Mouse (Mus musculus) heart, adult 2 months (tissue): ENCODE measurements at regions not wholly inside any gene's neighbourhood (a gene's known extent, or its start where the extent isn't known, plus 50 kb on each side); places are given as distances from the start of the nearest gene placed in this dataset.

Experiments
- DNase-seq, 2 experiments: peaks; one replicate each; pipeline ENCODE4 v3.0.0; 2021
- H3K27ac ChIP-seq: fragments of 200-600 bp; 2 replicates; pipeline ENCODE4 v1.8.1; 2022
- H3K27me3 ChIP-seq: fragments of 200-500 bp; 2 replicates; pipeline ENCODE4 v1.6.1; 2012; ENCODE audit warnings: mild to moderate bottlenecking, low read length, inconsistent platforms, mixed read lengths; ENCODE audit not compliant: control insufficient read depth, insufficient read depth
- H3K36me3 ChIP-seq: fragments of 200-500 bp; 2 replicates; pipeline ENCODE4 v1.6.1; 2012; ENCODE audit warnings: low read length, inconsistent platforms; ENCODE audit not compliant: control insufficient read depth, insufficient read depth
- H3K4me1 ChIP-seq: fragments of 200-500 bp; 2 replicates; pipeline ENCODE4 v1.6.1; 2011; ENCODE audit warnings: low read length; ENCODE audit not compliant: control insufficient read depth, insufficient read depth
- H3K4me3 ChIP-seq: fragments of 200-600 bp; 2 replicates; pipeline ENCODE4 v1.8.1; 2022
- H3K79me2 ChIP-seq: fragments of 200-500 bp; replicated peaks from 2 replicates; pipeline ENCODE4 v1.6.1; 2012; ENCODE audit warnings: mild to moderate bottlenecking, inconsistent platforms, low read length, moderate library complexity, mixed read lengths; ENCODE audit not compliant: control insufficient read depth, insufficient read depth
- H3K9ac ChIP-seq: fragments of 200-500 bp; 2 replicates; pipeline ENCODE4 v1.6.1; 2012; ENCODE audit warnings: low read depth, mild to moderate bottlenecking, control low read depth, inconsistent platforms, low read length, mixed read lengths
- CTCF ChIP-seq: fragments of 200-600 bp; IDR thresholded peaks from 2 replicates; pipeline ENCODE4 v1.8.1; 2022; ENCODE audit warnings: antibody characterized with exemption, mild to moderate bottlenecking, moderate library complexity
- EP300 ChIP-seq: fragments of 200-500 bp; IDR thresholded peaks from 2 replicates; pipeline ENCODE4 v1.6.1; 2011; ENCODE audit warnings: low read depth, low read length, control low read depth; ENCODE audit not compliant: insufficient read depth
- POLR2A ChIP-seq: fragments of 200-500 bp; IDR thresholded peaks from 2 replicates; pipeline ENCODE4 v1.6.1; 2011; ENCODE audit warnings: mild to moderate bottlenecking, low read depth, low read length, control low read depth; ENCODE audit not compliant: insufficient read depth
- WGBS: fragments of 180-500 bp; shearing (Covaris S2); methylation state at CpG from one replicate; pipeline ENCODE4 v1.1.7; 2018; 5-methylcytosine and 5-hydroxymethylcytosine counted together
- intact Hi-C: fragments of 180-260 bp; cut with DNase I; formaldehyde crosslinking; loops from one replicate; pipeline ENCODE4 v1.15.1; 2025
- microRNA-seq, 2 experiments: library from miRNA; unstranded; fragments of <30 nt; microRNA quantifications; one replicate each; pipeline ENCODE4 v1.2.0; 2021

DNA sequence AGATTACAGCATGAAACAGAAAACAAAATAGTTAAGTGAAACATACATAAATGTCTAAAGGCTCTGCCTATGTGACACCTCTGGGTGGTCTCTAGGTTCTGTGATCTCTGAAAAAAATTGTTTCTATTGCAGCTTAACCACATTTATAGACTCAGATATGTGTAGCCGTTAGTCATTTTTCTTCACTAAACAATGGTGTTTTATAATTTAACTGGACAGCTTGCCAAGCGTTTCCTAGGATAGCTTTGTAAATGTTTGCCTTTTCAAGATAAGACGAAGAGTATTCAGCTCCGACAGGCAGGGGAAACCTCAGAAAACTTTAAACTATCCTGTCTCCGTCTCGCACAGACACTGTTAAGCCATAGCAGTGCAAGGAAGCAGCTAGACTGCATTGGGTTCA lies 98.3 kb downstream of the Klhl6 start:
- TF ChIP-seq POLR2A (no peak), CTCF (no peak), EP300 (no peak)
- no peak overlapping the region for H3K4me3 ChIP-seq
- H3K4me1 ChIP-seq: no peaks in the 10 kb centered on the region
- no peak overlapping the region for H3K27ac ChIP-seq
- H3K9ac ChIP-seq: no peak overlapping the region
- intact Hi-C loops: no loop called here
- no peaks in the 10 kb centered on the region for H3K79me2 ChIP-seq
- no peaks in the 10 kb centered on the region for H3K27me3 ChIP-seq
- DNase-seq: no peak
- WGBS: 19% methylated on average over 6 of the region's 6 CpGs
- H3K36me3 ChIP-seq: no peaks in the 10 kb centered on the region

DNA sequence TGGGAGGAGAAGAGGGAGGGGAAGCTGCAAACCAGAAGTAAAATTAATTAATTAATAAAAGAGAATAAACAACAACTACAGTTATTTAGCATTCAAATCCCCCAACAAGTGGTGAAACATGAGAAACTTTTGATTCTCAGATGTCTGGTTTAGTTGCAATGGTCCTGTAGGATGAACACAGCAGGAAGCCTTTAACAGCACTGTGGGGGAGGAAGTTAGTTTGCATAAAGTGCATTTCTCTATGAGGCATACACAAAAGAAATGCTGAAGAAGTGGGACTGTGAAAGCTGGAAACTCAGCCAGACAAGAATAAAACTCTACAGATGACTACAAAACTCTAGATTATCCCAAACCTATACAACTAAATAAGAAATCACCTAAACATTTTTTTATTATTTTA lies 96.2 kb downstream of the Klhl6 start:
- Histone ChIP-seq H3K27me3 (no peaks in the 10 kb centered on the region), H3K27ac (no peak overlapping the region), H3K36me3 (no peaks in the 10 kb centered on the region), H3K9ac (no peak overlapping the region), H3K4me3 (no peak overlapping the region), H3K4me1 (no peaks in the 10 kb centered on the region), H3K79me2 (no peaks in the 10 kb centered on the region)
- TF ChIP-seq EP300 (no peak), POLR2A (no peak), CTCF (no peak)
- no peak for DNase-seq
- intact Hi-C loops: no loop called here

DNA sequence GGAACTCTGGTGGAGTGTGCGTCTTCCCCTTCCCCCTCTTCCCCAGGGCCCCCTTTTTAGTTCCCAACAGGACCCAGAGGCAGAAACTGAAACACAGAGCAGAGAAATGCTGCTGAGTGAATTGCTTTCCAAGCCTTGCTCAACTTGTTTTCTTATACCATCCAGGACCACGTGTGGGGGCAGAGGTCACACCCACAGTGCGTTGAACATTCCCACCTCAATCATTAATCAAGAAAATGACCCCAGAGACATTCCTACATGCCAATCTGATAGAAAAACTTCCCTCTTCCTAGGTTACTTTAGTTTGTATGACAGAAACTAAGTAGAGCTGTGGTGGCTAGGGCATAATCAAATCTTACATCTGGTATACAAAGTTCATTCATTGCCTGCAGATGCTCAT lies 93.3 kb downstream of the Klhl6 start:
- Histone ChIP-seq H3K27ac (no peak overlapping the region), H3K9ac (no peak overlapping the region), H3K79me2 (no peaks in the 10 kb centered on the region), H3K27me3 (no peaks in the 10 kb centered on the region), H3K36me3 (no peaks in the 10 kb centered on the region), H3K4me1 (no peaks in the 10 kb centered on the region), H3K4me3 (no peak overlapping the region)
- intact Hi-C loops: no loop called here
- TF ChIP-seq POLR2A: no peak
- no peak for TF ChIP-seq EP300
- no peak for TF ChIP-seq CTCF
- DNase-seq: no peak
- 64% methylated on average over 3 of the region's 3 CpGs for WGBS

DNA sequence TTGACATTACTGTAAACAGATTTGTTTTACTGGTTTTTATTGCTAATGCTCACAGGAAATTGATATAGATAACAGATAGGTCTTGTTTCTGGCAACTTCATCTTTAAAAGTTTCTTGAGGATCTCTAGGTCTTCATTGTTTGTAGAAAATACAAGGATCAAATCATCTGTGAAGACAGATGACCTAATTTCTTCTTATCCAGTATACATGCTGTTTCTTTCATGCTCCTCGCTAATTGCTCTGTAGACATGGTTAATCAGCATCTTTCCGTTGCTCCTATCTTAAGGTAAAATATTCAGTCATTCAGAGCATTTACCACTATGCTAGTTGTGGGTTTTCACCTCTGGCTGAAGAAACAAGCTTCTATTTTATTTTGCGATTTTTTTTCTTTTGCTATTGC lies 91.4 kb downstream of the Klhl6 start:
- no peak overlapping the region for H3K4me3 ChIP-seq
- no peak for TF ChIP-seq CTCF
- TF ChIP-seq POLR2A: no peak
- TF ChIP-seq EP300: no peak
- no peaks in the 10 kb centered on the region for H3K79me2 ChIP-seq
- WGBS: 70% methylated on average over 3 of the region's 3 CpGs
- no peak for DNase-seq
- H3K27me3 ChIP-seq: no peaks in the 10 kb centered on the region
- H3K4me1 ChIP-seq: no peaks in the 10 kb centered on the region
- H3K36me3 ChIP-seq: no peaks in the 10 kb centered on the region
- H3K9ac ChIP-seq: no peak overlapping the region
- intact Hi-C loops: no loop called here
- H3K27ac ChIP-seq: no peak overlapping the region

DNA sequence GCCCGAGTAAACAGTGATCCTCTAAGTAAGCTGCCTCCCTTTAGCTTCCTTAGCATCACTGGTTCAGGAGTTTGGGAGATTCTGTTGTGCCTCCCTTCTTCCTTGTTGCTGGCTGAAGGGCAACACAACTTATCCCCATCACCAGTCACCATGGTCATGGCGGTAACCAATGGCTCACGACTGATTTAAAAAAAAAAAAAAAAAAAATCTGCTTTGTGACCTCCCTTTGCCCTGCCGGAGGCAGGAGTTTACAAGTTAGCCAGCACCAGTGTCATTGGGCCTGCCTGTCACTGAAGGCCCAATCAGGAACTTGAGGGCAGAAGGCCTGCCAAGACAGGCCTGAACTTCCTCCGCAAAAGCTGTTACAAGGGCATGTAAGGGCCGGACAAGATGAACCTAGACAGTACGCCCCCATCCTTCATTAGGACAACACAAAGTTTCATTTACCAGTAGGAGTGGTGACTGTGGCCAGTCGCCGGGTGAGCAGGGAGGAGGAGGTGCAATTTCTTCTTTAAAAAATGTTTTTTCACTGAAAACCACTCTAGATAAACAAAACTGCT lies 88.3 kb downstream of the Klhl6 start:
- no peaks in the 10 kb centered on the region for H3K4me1 ChIP-seq
- H3K27me3 ChIP-seq: no peaks in the 10 kb centered on the region; the same call in 1 of the 2 replicates
- no peak overlapping the region for H3K9ac ChIP-seq
- intact Hi-C loops: no loop called here
- H3K27ac ChIP-seq: no peak overlapping the region
- no peak for DNase-seq
- H3K79me2 ChIP-seq: no peaks in the 10 kb centered on the region
- TF ChIP-seq EP300: no peak
- TF ChIP-seq POLR2A: no peak
- TF ChIP-seq CTCF: no peak
- no peaks in the 10 kb centered on the region for H3K36me3 ChIP-seq
- H3K4me3 ChIP-seq: no peak overlapping the region
- 84% methylated on average over 9 of the region's 9 CpGs for WGBS

Small RNA genes in the stretch of these regions (microRNA-seq; reads per million reads assigned to microRNA genes)
- 0 reads per million in 2 experiments for gene Gm27883
